Mouse (Mus musculus): ENCODE data around the gene Glrx5. TPM values are rescaled to one million over a fixed set of nuclear protein-coding genes. Genes with fewer than 3 reads are reported as not detected.

Gene Glrx5
- polyA plus RNA-seq, 1 experiment from 2014 or later: 246 TPM

DNA sequence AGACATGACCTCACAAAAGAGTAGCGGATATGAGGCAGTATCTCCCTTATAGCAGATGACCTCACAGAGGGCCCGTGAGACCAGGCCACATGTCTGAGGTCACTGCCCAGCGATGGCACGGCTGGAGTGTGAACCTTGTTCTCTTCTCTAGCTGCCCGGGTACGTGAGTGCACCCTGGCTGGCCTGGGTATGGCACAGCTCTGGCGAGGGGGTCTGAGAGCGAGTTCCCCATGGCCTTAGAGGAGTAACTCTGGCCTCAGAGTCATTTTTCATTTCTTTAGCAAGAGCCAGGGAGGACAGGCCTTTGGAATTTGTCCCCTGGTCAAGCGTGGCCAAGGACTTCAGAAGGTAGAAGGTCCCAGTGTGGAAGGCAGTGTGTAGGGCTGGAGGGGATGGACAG, 12.3 kb downstream of the Glrx5 start:
- DNase-seq (ENCODE audit: low spot score): no peak
- Histone ChIP-seq H3K4me3 (no peak overlapping the region), H3K27me3 (ENCODE audit: low read depth, poor library complexity, severe bottlenecking) (no peaks in the 10 kb centered on the region), H3K4me1 (peaks cover 12% of the 10 kb centered on the region), H3K9me3 (replicated peaks) (peaks cover 9% of the 10 kb centered on the region; the same call in 1 of the 2 replicates), H3K36me3 (peaks cover 50% of the 10 kb centered on the region), H3K27ac (replicated peaks) (0 out of 2 replicates have a peak overlapping the region, but pooled peaks have one; percentile 3)
- WGBS: 95% methylated on average over 9 of the region's 9 CpGs

- peak overlapping the region; percentile 67 for H3K27ac ChIP-seq (replicated peaks)
- peaks cover 14% of the 10 kb centered on the region for H3K36me3 ChIP-seq
- peaks cover 9% of the 10 kb centered on the region; the same call in 1 of the 2 replicates for H3K9me3 ChIP-seq (replicated peaks)
- H3K4me1 ChIP-seq: peaks cover 9% of the 10 kb centered on the region
- no peak for DNase-seq (ENCODE audit: low spot score)
- 54% methylated on average over 17 of the region's 17 CpGs for WGBS
- H3K27me3 ChIP-seq (ENCODE audit: low read depth, poor library complexity, severe bottlenecking): no peaks in the 10 kb centered on the region
- H3K4me3 ChIP-seq: no peak overlapping the region
These were observed 15.9 kb downstream of the Glrx5 start for GRCm38 (mm10) chr12:105048301-105048863.

GRCm38 (mm10) chr12:105049813-105050212, 17.3 kb downstream of the Glrx5 start:
- no peak for DNase-seq (ENCODE audit: low spot score)
- Histone ChIP-seq H3K27ac (replicated peaks) (no peak overlapping the region), H3K9me3 (replicated peaks) (peaks cover 9% of the 10 kb centered on the region; the same call in 1 of the 2 replicates), H3K4me3 (no peak overlapping the region), H3K36me3 (peaks cover 8% of the 10 kb centered on the region), H3K4me1 (peaks cover 9% of the 10 kb centered on the region), H3K27me3 (ENCODE audit: low read depth, poor library complexity, severe bottlenecking) (no peaks in the 10 kb centered on the region)
- WGBS: 88% methylated on average over 12 of the region's 12 CpGs

GRCm38 (mm10) chr12:105050898-105051297, 18.4 kb downstream of the Glrx5 start:
- Histone ChIP-seq H3K27me3 (ENCODE audit: low read depth, poor library complexity, severe bottlenecking) (no peaks in the 10 kb centered on the region), H3K27ac (replicated peaks) (no peak overlapping the region), H3K9me3 (replicated peaks) (peaks cover 9% of the 10 kb centered on the region; the same call in 1 of the 2 replicates), H3K36me3 (peaks cover 5% of the 10 kb centered on the region), H3K4me3 (no peak overlapping the region), H3K4me1 (peaks cover 9% of the 10 kb centered on the region)
- peak; percentile 54 for DNase-seq (ENCODE audit: low spot score)
- WGBS: 18% methylated on average over 4 of the region's 4 CpGs

- 93% methylated on average over 15 of the region's 15 CpGs for WGBS
- no peaks in the 10 kb centered on the region for H3K36me3 ChIP-seq
- no peaks in the 10 kb centered on the region for H3K9me3 ChIP-seq (replicated peaks)
- DNase-seq (ENCODE audit: low spot score): no peak
- no peak overlapping the region for H3K4me3 ChIP-seq
- no peaks in the 10 kb centered on the region for H3K4me1 ChIP-seq
- no peaks in the 10 kb centered on the region for H3K27me3 ChIP-seq (ENCODE audit: low read depth, poor library complexity, severe bottlenecking)
- H3K27ac ChIP-seq (replicated peaks): no peak overlapping the region
These were observed 21.6 kb downstream of the Glrx5 start for GRCm38 (mm10) chr12:105054041-105054440.

DNA sequence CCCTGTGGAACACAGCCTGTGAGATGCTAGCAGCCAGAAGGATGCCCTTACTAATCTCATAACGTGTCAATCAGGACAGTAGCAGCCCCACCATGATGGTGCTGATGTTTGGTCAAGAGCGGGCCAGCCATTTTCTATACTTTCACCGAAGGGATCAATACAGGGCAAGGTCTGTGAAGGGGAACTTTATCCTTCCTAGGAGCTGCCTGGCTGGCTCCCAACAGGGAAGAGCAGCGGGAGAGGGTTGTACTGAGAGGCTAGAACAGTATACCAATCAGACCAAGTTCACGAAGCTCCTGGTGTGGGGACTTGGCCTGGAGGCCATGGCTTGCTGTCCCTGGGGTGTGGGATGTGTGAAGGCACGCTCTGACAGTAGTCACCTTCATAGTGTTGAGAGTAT, 22.8 kb downstream of the Glrx5 start:
- DNase-seq (ENCODE audit: low spot score): no peak
- WGBS: 87% methylated on average over 6 of the region's 6 CpGs
- H3K9me3 ChIP-seq (replicated peaks): no peaks in the 10 kb centered on the region

GRCm38 (mm10) chr12:105060006-105060405, 27.5 kb downstream of the Glrx5 start:
- WGBS: 85% methylated on average over 2 of the region's 2 CpGs
- H3K4me1 ChIP-seq: 0 out of 2 replicates have a peak, but pooled peaks cover 4% of the 10 kb centered on the region
- H3K27ac ChIP-seq (replicated peaks): no peak overlapping the region

More for the DNA sequence above, 22.8 kb downstream of the Glrx5 start:
- Histone ChIP-seq H3K27ac (replicated peaks) (no peak overlapping the region), H3K27me3 (ENCODE audit: low read depth, poor library complexity, severe bottlenecking) (no peaks in the 10 kb centered on the region), H3K36me3 (no peaks in the 10 kb centered on the region), H3K4me1 (no peaks in the 10 kb centered on the region), H3K4me3 (no peak overlapping the region)

GRCm38 (mm10) chr12:105063201-105064134, 31.0 kb downstream of the Glrx5 start:
- WGBS: 47% methylated on average over 28 of the region's 28 CpGs
- peak; percentile 28 for DNase-seq (ENCODE audit: low spot score)
- Histone ChIP-seq H3K4me3 (no peak overlapping the region), H3K27me3 (ENCODE audit: low read depth, poor library complexity, severe bottlenecking) (no peaks in the 10 kb centered on the region), H3K4me1 (0 out of 2 replicates have a peak, but pooled peaks cover 4% of the 10 kb centered on the region), H3K9me3 (replicated peaks) (no peaks in the 10 kb centered on the region), H3K27ac (replicated peaks) (no peak overlapping the region), H3K36me3 (no peaks in the 10 kb centered on the region)

More at GRCm38 (mm10) chr12:105060006-105060405, 27.5 kb downstream of the Glrx5 start:
- no peak for DNase-seq (ENCODE audit: low spot score)
- Histone ChIP-seq H3K4me3 (no peak overlapping the region), H3K36me3 (no peaks in the 10 kb centered on the region), H3K9me3 (replicated peaks) (no peaks in the 10 kb centered on the region), H3K27me3 (ENCODE audit: low read depth, poor library complexity, severe bottlenecking) (no peaks in the 10 kb centered on the region)

- Histone ChIP-seq H3K9me3 (replicated peaks) (no peaks in the 10 kb centered on the region), H3K4me1 (0 out of 2 replicates have a peak, but pooled peaks cover 4% of the 10 kb centered on the region), H3K27ac (replicated peaks) (no peak overlapping the region), H3K36me3 (no peaks in the 10 kb centered on the region), H3K4me3 (no peak overlapping the region), H3K27me3 (ENCODE audit: low read depth, poor library complexity, severe bottlenecking) (no peaks in the 10 kb centered on the region)
- DNase-seq (ENCODE audit: low spot score): no peak
- 87% methylated on average over 4 of the region's 4 CpGs for WGBS
These were observed 31.7 kb downstream of the Glrx5 start for GRCm38 (mm10) chr12:105064168-105064567.

DNA sequence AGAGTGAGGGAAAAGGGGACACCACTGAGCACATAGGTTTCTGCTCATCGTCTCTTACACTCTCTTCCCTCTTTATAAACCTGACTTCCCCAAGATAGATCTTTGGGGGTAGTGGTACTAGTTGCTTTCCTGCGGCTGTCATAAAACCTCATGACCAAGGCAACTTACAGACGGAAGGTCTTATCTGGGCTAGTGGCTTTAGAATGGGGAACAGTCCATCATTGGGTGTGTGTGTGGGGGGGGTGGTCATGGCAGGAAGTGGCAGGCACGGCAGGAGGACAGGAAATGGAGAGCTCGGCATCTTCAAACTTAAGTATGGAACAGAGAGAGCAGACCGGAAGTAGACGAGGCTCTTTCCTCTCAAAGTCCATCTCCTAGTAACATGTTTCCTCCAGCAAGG, 32.6 kb downstream of the Glrx5 start:
- no peak for DNase-seq (ENCODE audit: low spot score)
- Histone ChIP-seq H3K4me3 (no peak overlapping the region), H3K27me3 (ENCODE audit: low read depth, poor library complexity, severe bottlenecking) (no peaks in the 10 kb centered on the region), H3K9me3 (replicated peaks) (no peaks in the 10 kb centered on the region), H3K36me3 (no peaks in the 10 kb centered on the region), H3K4me1 (0 out of 2 replicates have a peak, but pooled peaks cover 4% of the 10 kb centered on the region), H3K27ac (replicated peaks) (no peak overlapping the region)
- WGBS: 90% methylated on average over 7 of the region's 7 CpGs

- Histone ChIP-seq H3K27ac (replicated peaks) (no peak overlapping the region), H3K27me3 (ENCODE audit: low read depth, poor library complexity, severe bottlenecking) (no peaks in the 10 kb centered on the region), H3K36me3 (no peaks in the 10 kb centered on the region), H3K4me3 (no peak overlapping the region), H3K4me1 (0 out of 2 replicates have a peak, but pooled peaks cover 4% of the 10 kb centered on the region), H3K9me3 (replicated peaks) (no peaks in the 10 kb centered on the region)
- DNase-seq (ENCODE audit: low spot score): no peak
- WGBS: 86% methylated on average over 10 of the region's 10 CpGs
These were observed 34.0 kb downstream of the Glrx5 start for GRCm38 (mm10) chr12:105066523-105066922.

DNA sequence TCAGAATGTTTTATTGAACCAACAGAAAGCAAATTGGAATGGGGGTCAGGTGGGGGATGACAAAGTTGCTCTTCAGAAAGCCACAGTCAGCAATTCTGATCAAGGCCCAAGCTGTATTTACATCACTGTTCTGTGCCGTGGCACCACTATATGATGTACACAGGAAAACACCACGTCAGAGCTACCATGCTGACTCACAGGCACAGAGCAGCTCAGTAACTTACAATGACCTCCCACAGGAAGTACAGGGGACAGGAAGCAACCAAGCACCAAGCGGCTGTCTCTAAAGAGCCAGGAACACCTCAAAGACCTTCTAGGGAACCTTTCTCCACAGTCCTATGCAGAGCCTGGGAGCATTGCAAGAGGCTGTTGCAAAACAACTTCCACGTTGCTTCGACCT, 36.4 kb downstream of the Glrx5 start:
- H3K27me3 ChIP-seq (ENCODE audit: low read depth, poor library complexity, severe bottlenecking): no peaks in the 10 kb centered on the region
- H3K36me3 ChIP-seq: no peaks in the 10 kb centered on the region
- no peaks in the 10 kb centered on the region for H3K4me1 ChIP-seq
- no peak overlapping the region for H3K4me3 ChIP-seq
- no peak overlapping the region for H3K27ac ChIP-seq (replicated peaks)
- H3K9me3 ChIP-seq (replicated peaks): no peaks in the 10 kb centered on the region
- DNase-seq (ENCODE audit: low spot score): no peak
- WGBS: 82% methylated on average over 5 of the region's 5 CpGs

DNA sequence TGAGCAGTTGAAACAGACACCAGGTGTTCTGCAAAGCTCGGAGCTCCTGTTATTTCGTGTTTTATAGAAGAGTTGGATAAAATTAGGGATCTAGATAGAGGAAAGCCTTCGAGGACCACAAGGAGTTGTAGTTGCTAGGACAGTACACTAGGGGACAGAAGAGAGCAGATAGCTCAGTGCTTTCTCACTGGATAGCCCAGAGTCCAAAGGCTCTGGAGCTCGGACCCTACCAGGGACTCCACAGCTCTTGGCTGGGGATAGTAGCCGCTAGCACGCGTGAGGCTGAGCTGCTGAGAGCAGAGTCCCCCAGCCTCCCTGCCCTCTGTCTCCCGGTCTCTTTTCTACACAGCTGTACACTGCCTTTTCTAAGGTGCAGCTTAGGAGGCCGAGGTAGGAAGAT, 41.2 kb downstream of the Glrx5 start:
- 41% methylated on average over 9 of the region's 9 CpGs for WGBS
- H3K27ac ChIP-seq (replicated peaks): no peak overlapping the region
- DNase-seq (ENCODE audit: low spot score): peak; percentile 41

More for the DNA sequence above, 41.2 kb downstream of the Glrx5 start:
- H3K9me3 ChIP-seq (replicated peaks): no peaks in the 10 kb centered on the region
- no peak overlapping the region for H3K4me3 ChIP-seq
- 0 out of 2 replicates have a peak, but pooled peaks cover 6% of the 10 kb centered on the region for H3K27me3 ChIP-seq (ENCODE audit: low read depth, poor library complexity, severe bottlenecking)
- H3K4me1 ChIP-seq: peaks cover 14% of the 10 kb centered on the region
- H3K36me3 ChIP-seq: no peaks in the 10 kb centered on the region
